Mouse (Mus musculus) limb, embryonic 13.5 days (tissue): ENCODE data around the gene Rln3. TPM values are rescaled to one million over a fixed set of nuclear protein-coding genes. Genes with fewer than 3 reads are reported as not detected.

Source experiments
- ATAC-seq: fragments of 200-750 bp; cut with Nextera tagmentation; 2 replicates; pipeline ENCODE4 v1.8.0; 2017; ENCODE audit warnings: low read depth, moderate number of reproducible peaks, moderate TSS enrichment; ENCODE audit not compliant: low FRiP score
- H3K27ac ChIP-seq: fragments of 300-500 bp; sonication (generic); 2 replicates; pipeline ENCODE4 v1.5.1; 2015; ENCODE audit warnings: inconsistent platforms, mild to moderate bottlenecking, moderate library complexity
- H3K27me3 ChIP-seq: fragments of 300-500 bp; sonication (generic); 2 replicates; pipeline ENCODE4 v1.6.1; 2015; ENCODE audit warnings: mild to moderate bottlenecking, inconsistent platforms
- H3K36me3 ChIP-seq: fragments of 300-500 bp; sonication (generic); 2 replicates; pipeline ENCODE4 v1.6.1; 2015; ENCODE audit warnings: inconsistent platforms, mild to moderate bottlenecking, moderate library complexity
- H3K4me1 ChIP-seq: fragments of 300-500 bp; sonication (generic); 2 replicates; pipeline ENCODE4 v1.6.1; 2015; ENCODE audit warnings: inconsistent platforms
- H3K4me2 ChIP-seq: fragments of 300-500 bp; sonication (generic); replicated peaks from 2 replicates; pipeline ENCODE4 v1.6.1; 2015; ENCODE audit warnings: inconsistent platforms, mild to moderate bottlenecking, moderate library complexity
- H3K4me3 ChIP-seq: fragments of 300-500 bp; sonication (generic); 2 replicates; pipeline ENCODE4 v1.5.1; 2015; ENCODE audit warnings: moderate library complexity, mild to moderate bottlenecking, inconsistent platforms
- H3K9ac ChIP-seq: fragments of 300-500 bp; sonication (generic); 2 replicates; pipeline ENCODE4 v1.6.1; 2015; ENCODE audit warnings: mild to moderate bottlenecking, inconsistent platforms
- H3K9me3 ChIP-seq: fragments of 300-500 bp; sonication (generic); 2 replicates; pipeline ENCODE4 v1.6.1; 2016; ENCODE audit warnings: inconsistent platforms
- WGBS: fragments of 180-500 bp; shearing (Covaris S2); methylation state at CpG from one replicate; pipeline ENCODE4 v1.1.7; 2015; 5-methylcytosine and 5-hydroxymethylcytosine counted together
- polyA plus RNA-seq: library from polyadenylated mRNA; unstranded; fragments of >200 nt; fragmentation: Nextera tagmentation; extraction: Ambion mirVana; gene quantifications from 2 replicates; pipeline ENCODE4 v1.2.1, GENCODE M21; 2015

Gene Rln3
- not detected in 2 replicates for polyA plus RNA-seq

DNA sequence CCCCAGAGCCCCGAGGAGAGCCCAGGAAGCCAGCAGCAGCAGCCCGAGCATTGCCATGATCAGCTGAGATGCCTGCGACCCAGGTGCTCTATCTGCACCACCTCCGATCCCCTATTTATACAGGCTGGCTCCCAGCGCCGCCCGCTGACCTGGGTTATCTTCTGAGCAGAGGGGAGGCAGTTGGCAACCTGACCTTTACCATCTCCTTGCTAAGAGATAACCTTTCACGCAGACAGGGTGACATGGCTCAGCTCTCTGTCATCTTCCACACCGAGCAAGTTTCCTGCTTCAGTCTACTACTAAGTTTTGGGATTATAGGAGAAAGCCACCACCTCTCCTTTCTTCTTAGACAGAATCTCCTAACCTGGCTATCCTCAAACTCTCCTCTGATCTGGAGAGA lies at the start of gene Rln3:
Rln3 (minus strand) TSS at position 101 of the 400 bp plus-strand sequence.
- no peak for ATAC-seq
- peak within 1 kb of the TSS; percentile 31; the same call in 1 of the 2 replicates for H3K4me2 ChIP-seq
- no peak within 1 kb of the TSS for H3K9ac ChIP-seq
- no peaks in the 10 kb centered on the region for H3K36me3 ChIP-seq
- 6% methylated on average over 9 of the region's 9 CpGs for WGBS
- H3K27ac ChIP-seq, result no peak within 1 kb of the TSS
- peak within 1 kb of the TSS; percentile 3; the same call in 1 of the 2 replicates for H3K4me3 ChIP-seq
- no peaks in the 10 kb centered on the region for H3K9me3 ChIP-seq
- peaks cover 22% of the 10 kb centered on the region for H3K4me1 ChIP-seq
- H3K27me3 ChIP-seq, result peaks cover 74% of the 10 kb centered on the region

DNA sequence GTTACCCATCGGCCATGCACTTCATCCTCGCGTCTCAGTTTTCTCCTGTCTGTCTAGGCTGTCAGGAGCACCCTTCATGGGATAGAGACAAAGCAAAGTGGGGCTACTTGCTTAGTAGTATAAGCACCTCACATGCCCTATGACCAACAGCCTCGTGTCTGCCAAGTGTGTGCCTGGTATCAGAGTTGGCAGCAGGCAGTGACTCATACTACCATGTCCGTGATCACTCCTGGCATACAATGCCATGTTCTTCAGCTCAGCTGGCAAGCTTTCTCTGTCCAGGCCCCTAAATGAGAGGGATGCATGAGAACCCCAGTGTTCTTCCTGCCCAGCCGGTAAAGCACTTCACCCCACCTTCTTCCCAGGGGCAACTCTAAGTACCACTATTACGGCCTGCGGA lies 45.8 kb upstream of the Rln3 start:
- peaks cover 96% of the 10 kb centered on the region for H3K36me3 ChIP-seq
- no peaks in the 10 kb centered on the region for H3K9me3 ChIP-seq
- no peak overlapping the region for H3K4me3 ChIP-seq
- no peaks in the 10 kb centered on the region for H3K27me3 ChIP-seq
- H3K27ac ChIP-seq, result no peak overlapping the region; the same call in 1 of the 2 replicates
- no peaks in the 10 kb centered on the region for H3K4me1 ChIP-seq
- no peak overlapping the region for H3K9ac ChIP-seq
- no peak for ATAC-seq
- WGBS, result 90% methylated on average over 8 of the region's 8 CpGs
- no peak overlapping the region for H3K4me2 ChIP-seq

DNA sequence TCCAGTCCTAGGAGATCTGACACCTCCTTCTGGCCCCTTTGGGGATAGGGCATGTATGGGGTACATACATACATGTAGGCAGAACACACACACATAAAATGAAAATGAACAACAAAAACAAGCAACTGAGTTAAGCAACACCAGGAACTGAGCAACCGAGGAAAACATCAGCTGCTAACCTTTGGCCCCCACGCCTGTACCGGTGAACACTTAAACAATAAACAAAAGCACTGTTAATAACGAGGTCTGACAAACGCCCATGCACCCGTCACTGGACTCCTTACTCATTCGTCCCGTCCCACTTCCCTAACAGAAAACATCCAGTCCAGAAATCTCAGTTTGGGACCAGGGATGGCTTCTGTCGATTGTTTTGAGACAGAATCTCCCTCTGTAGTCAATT lies 44.5 kb upstream of the Rln3 start:
- peaks cover 4% of the 10 kb centered on the region for H3K4me1 ChIP-seq
- no peak overlapping the region for H3K4me2 ChIP-seq
- 71% methylated on average over 9 of the region's 9 CpGs for WGBS
- no peaks in the 10 kb centered on the region for H3K27me3 ChIP-seq
- H3K9me3 ChIP-seq, result no peaks in the 10 kb centered on the region
- no peak overlapping the region for H3K27ac ChIP-seq
- no peak for ATAC-seq
- no peak overlapping the region for H3K4me3 ChIP-seq
- peaks cover 96% of the 10 kb centered on the region for H3K36me3 ChIP-seq
- H3K9ac ChIP-seq, result no peak overlapping the region

DNA sequence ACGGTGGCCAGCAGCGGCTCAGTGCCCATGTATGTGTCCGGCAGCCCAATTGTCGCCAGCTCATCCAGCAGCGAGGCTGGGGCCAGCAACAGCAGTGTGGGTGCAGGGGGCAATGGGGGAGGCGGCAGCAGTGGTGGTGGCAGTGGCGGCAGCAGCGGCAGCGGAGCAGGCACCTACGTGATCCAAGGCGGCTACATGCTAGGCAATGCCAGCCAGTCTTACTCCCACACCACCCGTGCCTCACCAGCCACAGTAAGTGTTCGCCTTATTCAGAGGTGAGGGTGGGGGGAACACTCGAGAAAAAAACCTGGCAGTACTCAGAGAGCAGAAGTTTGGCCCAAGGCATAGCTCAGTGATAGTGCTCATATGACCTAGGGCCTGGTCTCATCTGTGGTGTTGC lies 43.0 kb upstream of the Rln3 start:
- Histone ChIP-seq H3K36me3 (peaks cover 96% of the 10 kb centered on the region), H3K4me3 (no peak overlapping the region), H3K4me1 (peaks cover 11% of the 10 kb centered on the region), H3K9ac (no peak overlapping the region), H3K9me3 (no peaks in the 10 kb centered on the region), H3K27ac (no peak overlapping the region), H3K4me2 (no peak overlapping the region), H3K27me3 (no peaks in the 10 kb centered on the region)
- 94% methylated on average over 14 of the region's 14 CpGs for WGBS
- ATAC-seq, result no peak

DNA sequence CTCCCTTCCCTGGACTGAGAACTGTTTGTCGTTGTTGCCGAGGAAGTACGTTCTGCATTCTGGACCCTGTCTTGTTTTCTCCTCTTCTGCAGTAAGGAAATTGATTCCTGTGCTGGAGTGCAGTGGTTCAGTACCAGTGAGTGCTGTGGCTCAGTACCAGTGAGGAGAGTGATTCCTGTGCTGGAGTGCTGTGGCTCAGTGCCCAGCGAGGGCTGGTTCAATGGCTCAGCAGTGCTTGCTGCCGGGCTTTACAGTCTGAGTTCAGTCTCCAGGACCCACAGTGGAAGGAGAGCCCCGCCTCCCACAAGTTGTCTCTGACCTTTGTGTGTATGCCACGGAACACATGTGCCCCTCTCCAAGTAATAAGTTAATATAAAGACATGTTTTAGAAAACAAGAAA lies 42.4 kb upstream of the Rln3 start:
- Histone ChIP-seq H3K36me3 (peaks cover 96% of the 10 kb centered on the region), H3K4me1 (peaks cover 11% of the 10 kb centered on the region), H3K27ac (no peak overlapping the region), H3K4me3 (no peak overlapping the region), H3K9me3 (no peaks in the 10 kb centered on the region), H3K27me3 (no peaks in the 10 kb centered on the region), H3K9ac (no peak overlapping the region), H3K4me2 (no peak overlapping the region)
- ATAC-seq, result no peak
- 86% methylated on average over 7 of the region's 7 CpGs for WGBS

DNA sequence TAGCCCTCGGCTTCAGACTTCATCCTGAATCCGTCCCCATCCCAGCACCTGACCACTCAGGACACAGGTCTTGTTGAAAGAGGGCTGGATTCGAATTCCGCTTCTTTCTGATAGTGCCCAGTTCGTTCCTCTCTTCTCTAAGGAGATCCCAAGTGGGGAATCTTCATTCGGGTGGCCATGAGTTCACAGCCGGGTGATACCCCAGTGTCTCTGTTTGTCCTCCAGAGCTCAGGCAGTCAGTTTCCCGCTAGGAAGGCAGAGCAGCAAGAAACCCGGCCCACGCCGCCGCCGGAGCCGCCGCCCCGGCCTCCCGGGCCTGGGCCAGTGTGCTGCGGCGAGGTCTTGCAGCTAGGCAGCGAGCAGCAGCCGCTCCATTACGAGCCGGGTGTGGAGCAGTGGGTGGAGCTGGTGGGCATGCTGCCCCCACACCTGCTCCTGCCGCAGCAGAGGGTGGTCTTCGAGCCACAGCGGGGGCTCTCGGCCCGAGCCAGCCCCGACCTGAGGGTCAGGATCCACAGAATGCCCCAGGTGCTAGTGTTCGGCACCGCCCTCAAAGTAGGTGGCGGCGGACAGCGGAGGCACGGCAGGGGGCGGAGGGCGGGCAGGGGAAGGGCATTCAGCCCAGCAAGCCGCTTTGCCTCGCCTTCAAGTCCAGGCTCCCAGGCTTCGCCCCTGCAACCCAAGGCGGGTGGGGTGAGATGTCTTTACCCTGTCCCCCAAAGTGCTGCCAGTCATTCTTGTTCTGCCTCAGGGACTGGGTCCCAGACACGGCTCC lies 39.7 kb upstream of the Rln3 start:
- no peak for ATAC-seq
- H3K4me1 ChIP-seq, result peaks cover 11% of the 10 kb centered on the region
- peak overlapping the region; percentile 45; the same call in 1 of the 2 replicates for H3K9ac ChIP-seq
- peak overlapping the region; percentile 38 for H3K4me2 ChIP-seq
- no peaks in the 10 kb centered on the region for H3K27me3 ChIP-seq
- peaks cover 97% of the 10 kb centered on the region for H3K36me3 ChIP-seq
- WGBS, result 42% methylated on average over 42 of the region's 42 CpGs
- no peak overlapping the region for H3K27ac ChIP-seq
- H3K4me3 ChIP-seq, result no peak overlapping the region
- no peaks in the 10 kb centered on the region for H3K9me3 ChIP-seq

DNA sequence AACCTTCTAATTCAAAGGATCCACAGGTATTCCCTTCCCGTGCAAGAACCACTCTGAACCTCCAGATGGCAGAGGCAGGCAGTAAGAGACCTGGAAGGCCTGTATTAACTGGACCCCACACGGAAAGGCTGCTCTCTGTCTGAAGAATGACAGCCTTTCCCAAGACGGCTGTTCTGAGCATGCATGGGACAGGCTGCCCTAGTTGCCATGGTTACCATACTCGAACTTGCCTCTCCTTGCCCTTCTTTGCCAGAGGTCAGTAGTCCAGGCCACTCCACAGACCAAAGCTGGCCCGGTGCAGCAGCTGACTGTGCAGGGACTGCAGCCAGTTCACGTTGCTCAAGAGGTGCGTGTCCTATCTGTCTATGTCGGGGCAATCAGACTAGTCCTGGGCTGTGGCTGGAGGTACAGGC lies 39.0 kb upstream of the Rln3 start:
- Histone ChIP-seq H3K9ac (peak overlapping the region; percentile 45; the same call in 1 of the 2 replicates), H3K4me3 (no peak overlapping the region), H3K4me2 (no peak overlapping the region), H3K9me3 (no peaks in the 10 kb centered on the region), H3K27me3 (no peaks in the 10 kb centered on the region), H3K27ac (no peak overlapping the region), H3K36me3 (peaks cover 96% of the 10 kb centered on the region), H3K4me1 (peaks cover 11% of the 10 kb centered on the region)
- 29% methylated on average over 8 of the region's 8 CpGs for WGBS
- ATAC-seq, result no peak

DNA sequence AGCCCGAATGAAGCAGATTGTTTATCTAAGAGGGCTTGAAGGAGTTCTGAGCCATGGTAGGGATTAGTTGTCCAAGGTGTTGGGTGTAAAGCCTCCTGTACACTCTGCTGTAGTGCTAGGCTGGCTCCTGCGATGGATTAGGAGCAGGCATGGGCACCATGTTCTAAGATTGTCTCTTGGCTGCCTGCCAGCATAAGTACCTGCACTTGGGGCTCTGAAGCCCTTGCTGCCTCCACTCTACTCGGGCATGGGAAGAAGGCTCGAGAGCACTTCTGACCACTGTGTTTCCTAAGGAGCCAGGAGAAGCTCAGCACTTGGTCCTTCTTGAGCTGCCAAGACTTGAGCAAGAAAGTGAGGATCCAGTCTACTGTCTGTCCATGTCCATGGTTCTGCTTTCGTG lies 34.4 kb upstream of the Rln3 start:
- no peaks in the 10 kb centered on the region for H3K27me3 ChIP-seq
- no peaks in the 10 kb centered on the region for H3K9me3 ChIP-seq
- H3K4me2 ChIP-seq, result no peak overlapping the region
- 79% methylated on average over 5 of the region's 5 CpGs for WGBS
- no peak overlapping the region for H3K9ac ChIP-seq
- H3K36me3 ChIP-seq, result peaks cover 80% of the 10 kb centered on the region
- no peak overlapping the region for H3K4me3 ChIP-seq
- no peak overlapping the region for H3K27ac ChIP-seq
- peaks cover 11% of the 10 kb centered on the region; the same call in 1 of the 2 replicates for H3K4me1 ChIP-seq
- no peak for ATAC-seq

DNA sequence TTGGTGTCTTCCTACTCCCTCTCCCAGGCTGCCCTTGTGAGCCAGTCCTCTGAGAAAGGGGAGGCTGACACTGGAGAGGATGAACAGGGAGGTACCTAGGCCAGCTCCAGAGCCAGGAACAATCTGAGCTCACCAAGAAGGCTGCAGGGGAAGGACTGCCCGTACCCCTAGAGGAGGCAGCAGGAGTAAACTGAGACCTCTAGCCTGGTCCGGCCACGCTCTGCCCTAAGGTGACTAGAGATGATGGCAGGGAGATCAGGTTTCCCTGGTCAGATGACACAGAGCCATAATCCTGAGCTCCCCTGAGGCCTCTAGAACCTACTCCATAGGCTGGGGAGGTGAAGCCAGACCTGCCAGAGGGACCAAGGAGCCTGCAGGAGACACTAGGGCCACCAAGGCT lies 32.0 kb upstream of the Rln3 start:
- Histone ChIP-seq H3K4me1 (peaks cover 10% of the 10 kb centered on the region; the same call in 1 of the 2 replicates), H3K9me3 (no peaks in the 10 kb centered on the region)
- WGBS, result 64% methylated on average over 3 of the region's 3 CpGs

DNA sequence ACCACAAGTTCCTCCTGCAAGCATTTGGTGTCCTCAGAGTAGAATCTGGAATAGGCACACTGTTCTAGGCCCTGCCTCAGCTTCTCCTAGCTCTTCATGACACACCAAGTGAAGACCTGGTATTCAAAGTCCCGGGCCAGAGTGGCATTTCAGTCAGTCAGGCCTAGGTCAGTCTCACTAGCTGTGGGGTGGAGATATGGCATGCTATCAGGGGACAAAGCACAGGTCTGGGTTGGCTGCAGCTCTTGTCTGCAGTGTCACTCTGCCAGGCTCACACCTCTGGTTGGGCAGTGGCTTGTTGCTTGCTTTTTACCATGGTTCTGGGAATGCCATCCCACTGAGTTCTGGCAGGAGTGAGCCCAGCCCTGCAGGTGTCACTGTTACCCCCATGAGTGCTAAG lies 31.6 kb upstream of the Rln3 start:
- 86% methylated on average over 1 of the region's 1 CpGs for WGBS
- H3K9ac ChIP-seq, result no peak overlapping the region
- H3K4me3 ChIP-seq, result no peak overlapping the region
- ATAC-seq, result no peak
- H3K27ac ChIP-seq, result no peak overlapping the region
- peaks cover 14% of the 10 kb centered on the region; the same call in 1 of the 2 replicates for H3K4me1 ChIP-seq
- H3K4me2 ChIP-seq, result no peak overlapping the region
- H3K9me3 ChIP-seq, result no peaks in the 10 kb centered on the region
- H3K27me3 ChIP-seq, result no peaks in the 10 kb centered on the region
- H3K36me3 ChIP-seq, result peaks cover 58% of the 10 kb centered on the region

More for the DNA sequence above, 32.0 kb upstream of the Rln3 start:
- Histone ChIP-seq H3K36me3 (peaks cover 61% of the 10 kb centered on the region), H3K27ac (no peak overlapping the region), H3K4me3 (no peak overlapping the region), H3K27me3 (no peaks in the 10 kb centered on the region), H3K4me2 (no peak overlapping the region), H3K9ac (no peak overlapping the region)
- no peak for ATAC-seq

DNA sequence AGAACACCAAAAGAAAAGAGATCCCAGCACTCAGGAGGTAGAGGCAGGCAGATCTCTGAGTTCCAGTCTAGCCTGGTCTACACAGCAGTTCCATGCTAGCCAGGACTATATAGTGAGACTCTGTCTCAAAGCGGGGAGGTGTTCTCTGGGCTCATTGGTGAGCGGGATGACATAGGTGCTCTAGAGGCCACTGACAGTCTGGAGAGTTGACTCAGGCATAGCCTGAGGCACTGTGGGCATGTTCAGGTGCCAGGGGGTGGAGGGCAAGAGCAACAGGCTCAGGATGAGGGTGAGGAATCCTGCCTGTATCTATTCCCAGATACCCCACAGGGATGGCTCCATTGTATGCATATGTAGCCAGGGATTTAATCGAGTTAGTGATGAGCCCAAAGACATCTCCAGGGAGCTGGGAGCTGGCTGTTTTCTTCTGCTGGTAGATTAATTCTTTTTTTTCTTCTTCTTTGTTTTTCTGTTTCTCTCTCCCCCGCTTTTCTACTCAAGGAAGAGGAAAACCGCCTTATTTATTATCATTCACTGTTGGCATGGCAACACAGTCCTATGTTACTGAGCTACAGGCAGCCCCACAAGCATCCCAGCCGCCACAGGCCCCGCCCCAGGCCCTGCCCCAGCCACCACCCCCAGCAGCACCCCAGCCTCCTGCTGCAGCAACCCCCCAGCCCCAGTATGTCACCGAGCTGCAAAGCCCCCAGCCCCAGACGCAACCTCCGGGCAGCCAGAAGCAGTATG lies 28.6 kb upstream of the Rln3 start:
- no peak overlapping the region for H3K4me2 ChIP-seq
- peaks cover 32% of the 10 kb centered on the region for H3K4me1 ChIP-seq
- no peak overlapping the region for H3K4me3 ChIP-seq
- peaks cover 35% of the 10 kb centered on the region for H3K36me3 ChIP-seq
- H3K27me3 ChIP-seq, result no peaks in the 10 kb centered on the region
- no peak overlapping the region for H3K9ac ChIP-seq
- no peaks in the 10 kb centered on the region for H3K9me3 ChIP-seq
- H3K27ac ChIP-seq, result no peak overlapping the region
- WGBS, result 66% methylated on average over 10 of the region's 10 CpGs
- no peak for ATAC-seq

DNA sequence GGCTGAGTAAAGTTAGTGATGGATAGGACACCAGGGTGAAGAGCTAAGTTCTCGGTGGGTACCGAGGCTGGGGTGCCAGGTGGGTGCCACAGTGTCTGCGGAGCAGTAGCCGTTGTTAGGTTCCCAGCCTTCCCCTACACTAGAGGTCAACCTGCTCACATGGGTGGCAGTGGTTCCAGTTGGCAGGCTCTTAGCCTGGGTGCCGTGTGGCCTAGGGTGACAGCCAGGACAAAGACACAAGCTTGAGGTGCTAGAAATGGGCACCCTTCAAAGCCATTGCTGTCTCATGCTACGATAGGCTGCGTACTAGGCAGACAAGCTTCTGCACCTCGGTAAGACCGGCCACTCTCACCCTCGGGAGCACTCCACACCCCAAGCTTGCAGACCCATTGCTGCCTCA lies 27.5 kb upstream of the Rln3 start:
- WGBS, result 90% methylated on average over 10 of the region's 10 CpGs
- Histone ChIP-seq H3K4me1 (peaks cover 43% of the 10 kb centered on the region), H3K9me3 (no peaks in the 10 kb centered on the region), H3K9ac (no peak overlapping the region), H3K4me2 (no peak overlapping the region), H3K27me3 (no peaks in the 10 kb centered on the region), H3K27ac (no peak overlapping the region), H3K4me3 (no peak overlapping the region), H3K36me3 (peaks cover 33% of the 10 kb centered on the region)
- no peak for ATAC-seq
